Mouse (Mus musculus): ENCODE data around the gene Gm49354. TPM values are rescaled to one million over a fixed set of nuclear protein-coding genes. Genes with fewer than 3 reads are reported as not detected.
A peak's percentile ranks its signal among the peaks of the same experiment; 100 is the strongest.
"Not testable (repeated sequence)": the region's sequence is repeated elsewhere in the genome, so short reads cannot be mapped to it uniquely, and the experiment has no call there.

Gene Gm49354
- total RNA-seq, 2 experiments from 2014 or later = 217 TPM; not detected in 1

GRCm38 (mm10) chr13:59769296-59770163 is 12.5 kb downstream of the Gm49354 start, which contains the start of gene Isca1:
Gene Isca1, minus strand, starts transcription at chr13:59769810.
- ATAC-seq (replicated peaks; ENCODE audit: low FRiP score, poor library complexity, severe bottlenecking) = peak; percentile 84

DNA sequence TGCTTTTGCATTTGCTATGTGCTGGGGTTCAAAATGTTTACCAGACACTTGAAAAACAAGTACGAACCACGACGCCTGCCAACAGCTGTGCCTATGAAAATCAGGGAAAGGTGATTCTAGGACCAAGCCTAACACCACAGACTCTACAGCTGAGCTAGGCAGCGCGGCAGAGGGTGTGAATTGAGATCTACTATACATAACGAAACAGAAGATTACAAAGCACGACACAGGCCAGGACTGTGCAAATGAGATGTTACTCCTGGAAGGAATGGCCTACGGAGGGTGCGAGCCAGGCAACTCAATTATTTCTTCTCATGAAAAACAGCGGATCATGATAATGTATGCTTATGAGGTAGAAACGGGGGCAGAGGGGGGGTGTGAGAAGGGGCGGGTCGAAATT is 13.5 kb downstream of the Gm49354 start:
- ATAC-seq (replicated peaks; ENCODE audit: low FRiP score, poor library complexity, severe bottlenecking) = no peak

- ATAC-seq (replicated peaks; ENCODE audit: low FRiP score, poor library complexity, severe bottlenecking) = no peak
Observed at GRCm38 (mm10) chr13:59766786-59767515, 15.1 kb downstream of the Gm49354 start.

- peak; percentile 89 for ATAC-seq (replicated peaks; ENCODE audit: low FRiP score, poor library complexity, severe bottlenecking)
Observed at GRCm38 (mm10) chr13:59762791-59763190, 19.3 kb downstream of the Gm49354 start.

DNA sequence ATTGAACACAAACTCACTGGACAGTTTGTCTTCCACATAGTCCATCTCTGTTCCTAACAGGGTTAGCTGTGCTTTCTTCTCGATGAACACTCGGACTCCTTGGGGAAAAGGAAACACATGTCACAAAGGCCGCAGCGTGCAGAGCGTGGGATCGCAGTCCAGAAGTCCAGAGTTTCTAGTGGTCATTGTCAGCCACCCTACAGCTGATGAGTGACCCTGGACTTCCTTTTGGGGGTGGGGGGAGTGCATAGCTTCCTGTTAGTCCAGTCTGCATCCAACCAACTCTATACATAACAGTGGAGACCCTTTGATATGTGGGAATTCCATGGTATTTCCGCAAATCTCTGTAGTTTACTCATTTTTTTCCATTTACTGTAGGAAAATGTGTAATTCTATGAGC is 25.1 kb downstream of the Gm49354 start:
- no peak for ATAC-seq (replicated peaks; ENCODE audit: low FRiP score, poor library complexity, severe bottlenecking)

GRCm38 (mm10) chr13:59750310-59750709 is 31.7 kb downstream of the Gm49354 start:
- ATAC-seq (replicated peaks; ENCODE audit: low FRiP score, poor library complexity, severe bottlenecking) = no peak

DNA sequence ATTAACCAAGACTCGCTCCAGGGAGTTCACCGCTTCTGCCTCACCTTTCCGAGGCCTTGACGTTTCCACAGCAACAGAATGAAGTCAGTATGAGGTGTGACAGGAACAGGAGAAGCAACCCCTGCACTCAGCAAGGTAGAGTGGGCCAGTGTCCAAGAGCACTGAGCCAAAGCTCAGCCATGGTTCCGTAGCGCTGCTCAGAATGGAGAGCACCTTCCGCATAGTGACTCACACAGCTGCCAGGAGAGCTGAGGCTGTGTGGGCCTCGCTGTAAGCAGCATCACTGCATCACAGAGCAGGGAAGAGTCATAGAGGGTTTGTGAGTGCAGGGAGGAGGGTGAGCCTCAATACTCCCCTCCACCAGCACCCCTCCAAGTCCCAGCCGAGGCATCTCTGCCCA is 35.3 kb downstream of the Gm49354 start, which contains the start of gene 1700014D04Rik:
Gene 1700014D04Rik, minus strand, starts transcription at position 42 of the 400 bp plus-strand sequence.
- no peak for ATAC-seq (replicated peaks; ENCODE audit: low FRiP score, poor library complexity, severe bottlenecking)

DNA sequence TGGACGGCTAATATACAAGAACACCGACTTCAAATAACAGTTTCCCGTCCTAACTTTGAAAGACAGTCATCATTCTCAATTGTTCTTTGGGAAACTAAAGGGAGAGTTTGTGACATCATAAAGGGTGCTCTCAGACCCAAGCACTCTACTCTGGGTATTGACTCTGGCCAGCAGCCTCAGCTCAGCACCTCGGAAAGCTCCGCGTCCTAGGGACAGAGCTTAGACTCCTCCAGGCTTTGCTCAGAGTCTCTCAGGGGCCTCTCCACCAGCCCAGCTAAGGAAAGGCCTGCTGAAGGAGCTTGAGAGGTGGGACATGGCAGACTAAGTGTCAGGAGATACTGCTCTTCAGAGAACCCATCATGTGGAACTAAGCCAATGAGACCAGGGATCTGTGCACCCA is 35.9 kb downstream of the Gm49354 start:
- ATAC-seq (replicated peaks; ENCODE audit: low FRiP score, poor library complexity, severe bottlenecking) = no peak

- no peak for ATAC-seq (replicated peaks; ENCODE audit: low FRiP score, poor library complexity, severe bottlenecking)
Observed at GRCm38 (mm10) chr13:59745462-59745861, 36.6 kb downstream of the Gm49354 start.

GRCm38 (mm10) chr13:59741697-59742096 is 40.3 kb downstream of the Gm49354 start:
- ATAC-seq (replicated peaks; ENCODE audit: low FRiP score, poor library complexity, severe bottlenecking) = no peak

GRCm38 (mm10) chr13:59741096-59741495 is 40.9 kb downstream of the Gm49354 start:
- ATAC-seq (replicated peaks; ENCODE audit: low FRiP score, poor library complexity, severe bottlenecking) = no peak

- peak; percentile 69 for ATAC-seq (replicated peaks; ENCODE audit: low FRiP score, poor library complexity, severe bottlenecking)
Observed at GRCm38 (mm10) chr13:59739397-59739796, 42.6 kb downstream of the Gm49354 start.

DNA sequence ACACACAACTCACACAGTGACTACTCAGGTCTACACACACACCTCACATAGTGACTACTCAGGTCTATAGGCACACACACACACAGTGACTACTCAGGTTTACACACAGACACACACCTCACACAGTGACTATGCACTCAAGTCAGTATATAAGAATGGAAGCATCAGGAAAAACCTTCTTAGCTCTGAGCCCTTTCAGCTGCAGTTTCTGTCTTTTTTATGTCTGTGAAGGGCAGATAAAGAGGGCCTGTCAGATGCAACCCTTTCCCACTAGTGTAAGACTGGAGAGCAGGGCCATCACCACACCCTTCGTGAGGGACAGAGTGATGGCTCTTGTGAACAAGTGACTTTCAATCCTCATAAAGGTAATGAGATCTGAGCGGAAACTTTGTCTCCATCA is 43.6 kb downstream of the Gm49354 start:
- ATAC-seq (replicated peaks; ENCODE audit: low FRiP score, poor library complexity, severe bottlenecking) = peak; percentile 77

GRCm38 (mm10) chr13:59735190-59735589 is 46.9 kb downstream of the Gm49354 start:
- peak; percentile 22 for ATAC-seq (replicated peaks; ENCODE audit: low FRiP score, poor library complexity, severe bottlenecking)

- not testable (repeated sequence) for ATAC-seq (replicated peaks; ENCODE audit: low FRiP score, poor library complexity, severe bottlenecking)
Observed at GRCm38 (mm10) chr13:59734347-59734746, 47.7 kb downstream of the Gm49354 start.

DNA sequence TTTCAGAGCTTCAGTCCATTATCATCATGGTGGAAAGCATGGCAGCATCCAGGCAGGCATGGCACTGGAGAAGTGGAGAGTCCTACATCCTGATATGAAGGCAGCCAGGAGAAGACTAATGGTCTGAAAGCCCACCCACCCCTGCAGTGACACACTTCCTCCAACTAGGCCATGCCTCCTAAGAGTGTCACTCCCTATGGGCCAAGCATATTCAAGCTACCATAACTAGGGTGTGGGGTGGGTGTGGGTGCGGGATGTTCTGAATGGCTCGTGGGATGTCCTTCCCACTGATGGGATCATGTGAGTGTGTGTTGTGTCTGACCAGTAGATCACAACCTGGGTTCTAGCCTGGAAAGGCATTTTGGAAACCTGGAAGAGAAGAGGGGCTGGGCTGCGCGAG is 48.1 kb downstream of the Gm49354 start:
- ATAC-seq (replicated peaks; ENCODE audit: low FRiP score, poor library complexity, severe bottlenecking) = no peak

DNA sequence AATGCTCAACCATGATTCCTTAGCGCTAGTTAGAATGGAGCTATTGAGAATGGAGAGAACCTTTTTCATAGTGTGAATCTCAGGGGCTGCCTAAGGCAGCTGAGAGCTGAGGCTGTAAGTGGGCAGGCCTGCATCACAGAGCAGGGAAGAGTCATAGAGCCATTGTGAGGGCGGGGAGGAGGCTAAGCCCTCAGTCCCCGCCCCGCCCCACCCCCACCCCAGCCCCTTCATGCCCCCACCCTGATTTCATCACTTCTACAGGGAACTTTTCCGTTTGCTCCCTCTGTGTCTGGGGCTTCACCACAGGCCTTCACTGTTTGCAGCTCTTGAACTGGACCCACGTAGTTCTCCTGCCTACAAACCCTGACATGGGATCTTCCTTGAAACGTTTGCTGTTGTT is 50.4 kb downstream of the Gm49354 start, which contains the start of gene Spata31d1d:
Gene Spata31d1d, minus strand, starts transcription at position 101 of the 400 bp plus-strand sequence.
- no peak for ATAC-seq (replicated peaks; ENCODE audit: low FRiP score, poor library complexity, severe bottlenecking)

DNA sequence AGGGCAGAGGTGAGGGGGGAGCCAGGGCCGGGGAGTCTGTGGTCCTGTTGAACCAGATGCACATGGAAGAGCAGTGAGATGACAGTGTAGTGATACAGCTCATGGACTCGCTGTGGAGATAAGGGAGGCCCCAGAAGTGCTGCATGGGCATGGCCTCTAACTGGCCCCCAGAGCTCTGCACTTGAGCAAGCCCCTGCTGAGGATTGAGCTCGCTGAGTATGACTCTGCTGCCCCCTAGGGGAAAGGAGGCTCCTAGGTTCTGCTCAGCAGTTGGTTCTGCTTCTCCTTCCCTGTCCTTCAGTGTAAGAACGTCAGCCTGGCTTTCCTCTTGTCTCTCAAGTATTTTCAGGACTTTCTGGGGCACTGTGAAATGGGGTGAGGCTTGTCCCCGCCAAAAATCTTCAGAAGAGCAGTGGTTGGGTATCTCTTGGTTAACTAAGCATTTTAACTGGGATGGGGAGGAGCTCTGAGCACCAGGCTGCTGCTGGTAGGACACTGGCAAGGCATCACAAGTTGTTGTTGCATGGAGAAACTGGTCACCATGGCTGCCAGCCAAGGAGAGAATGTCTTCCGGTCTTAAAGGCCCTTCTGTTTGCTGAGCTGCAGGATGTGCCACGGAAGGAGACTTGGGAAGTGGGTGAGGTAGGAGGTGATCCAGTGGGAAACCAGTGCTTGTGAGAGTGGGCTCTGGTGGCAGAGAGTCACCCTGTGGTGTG is 53.5 kb downstream of the Gm49354 start:
- peak; percentile 84 for ATAC-seq (replicated peaks; ENCODE audit: low FRiP score, poor library complexity, severe bottlenecking)

- no peak for ATAC-seq (replicated peaks; ENCODE audit: low FRiP score, poor library complexity, severe bottlenecking)
Observed at GRCm38 (mm10) chr13:59726139-59726867, 55.7 kb downstream of the Gm49354 start.

Data from erythroid progenitor cell, adult 5-6 weeks (primary cell).